Mouse (Mus musculus): ENCODE measurements around the gene Cdc42. TPM values are rescaled to one million over a fixed set of nuclear protein-coding genes. Genes with fewer than 3 reads are reported as not detected.

The Cdc42 gene
- polyA plus RNA-seq, 1 experiment, result 375 TPM

- TF ChIP-seq CTCF (IDR thresholded peaks at IDR 0.05; ENCODE audit: borderline replicate concordance, insufficient read depth, low read depth, low read length) (no peak), POLR2A (IDR thresholded peaks at IDR 0.05; ENCODE audit: borderline replicate concordance, insufficient read depth, low read length) (no peak)
Measured at GRCm38 (mm10) chr4:137376778-137377177, 19.3 kb upstream of the Cdc42 start.

GRCm38 (mm10) chr4:137375314-137376278 lies 18.1 kb upstream of the Cdc42 start:
- WGBS, result 40% methylated on average over 19 of the region's 19 CpGs
- Histone ChIP-seq H3K27me3 (ENCODE audit: control insufficient read depth, insufficient read depth, low read length) (no peaks in the 10 kb centered on the region), H3K4me3 (replicated peaks; ENCODE audit: insufficient read depth, low read depth, low read length) (no peak overlapping the region), H3K27ac (ENCODE audit: insufficient read depth, low read length) (peak overlapping the region; percentile 72; the same call in 1 of the 2 replicates), H3K4me1 (ENCODE audit: control insufficient read depth, insufficient read depth, low read length) (peaks cover 12% of the 10 kb centered on the region)
- peak; percentile 53 to 69 for DNase-seq
- TF ChIP-seq POLR2A (IDR thresholded peaks at IDR 0.05; ENCODE audit: borderline replicate concordance, insufficient read depth, low read length) (peak; percentile 18; the same call in 1 of the 2 replicates), CTCF (IDR thresholded peaks at IDR 0.05; ENCODE audit: borderline replicate concordance, insufficient read depth, low read depth, low read length) (no peak)

More at GRCm38 (mm10) chr4:137376778-137377177, 19.3 kb upstream of the Cdc42 start:
- Histone ChIP-seq H3K27ac (ENCODE audit: insufficient read depth, low read length) (no peak overlapping the region; the same call in 1 of the 2 replicates), H3K4me3 (replicated peaks; ENCODE audit: insufficient read depth, low read depth, low read length) (no peak overlapping the region), H3K27me3 (ENCODE audit: control insufficient read depth, insufficient read depth, low read length) (no peaks in the 10 kb centered on the region), H3K4me1 (ENCODE audit: control insufficient read depth, insufficient read depth, low read length) (peaks cover 12% of the 10 kb centered on the region)
- 79% methylated on average over 2 of the region's 2 CpGs for WGBS
- no peak for DNase-seq

- WGBS, result 74% methylated on average over 6 of the region's 6 CpGs
- Histone ChIP-seq H3K4me3 (replicated peaks; ENCODE audit: insufficient read depth, low read depth, low read length) (no peak overlapping the region), H3K4me1 (ENCODE audit: control insufficient read depth, insufficient read depth, low read length) (peaks cover 18% of the 10 kb centered on the region), H3K27ac (ENCODE audit: insufficient read depth, low read length) (no peak overlapping the region), H3K27me3 (ENCODE audit: control insufficient read depth, insufficient read depth, low read length) (no peaks in the 10 kb centered on the region)
- no peak for DNase-seq
- TF ChIP-seq POLR2A (IDR thresholded peaks at IDR 0.05; ENCODE audit: borderline replicate concordance, insufficient read depth, low read length), result no peak
- no peak for TF ChIP-seq CTCF (IDR thresholded peaks at IDR 0.05; ENCODE audit: borderline replicate concordance, insufficient read depth, low read depth, low read length)
Measured at GRCm38 (mm10) chr4:137373711-137374110, 16.2 kb upstream of the Cdc42 start.

GRCm38 (mm10) chr4:137371596-137372523 lies 14.3 kb upstream of the Cdc42 start:
- WGBS, result 85% methylated on average over 16 of the region's 16 CpGs
- no peak overlapping the region for H3K4me3 ChIP-seq (replicated peaks; ENCODE audit: insufficient read depth, low read depth, low read length)
- DNase-seq, result no peak
- H3K27me3 ChIP-seq (ENCODE audit: control insufficient read depth, insufficient read depth, low read length), result no peaks in the 10 kb centered on the region
- TF ChIP-seq POLR2A (IDR thresholded peaks at IDR 0.05; ENCODE audit: borderline replicate concordance, insufficient read depth, low read length) (no peak), CTCF (IDR thresholded peaks at IDR 0.05; ENCODE audit: borderline replicate concordance, insufficient read depth, low read depth, low read length) (no peak)
- no peak overlapping the region for H3K27ac ChIP-seq (ENCODE audit: insufficient read depth, low read length)
- H3K4me1 ChIP-seq (ENCODE audit: control insufficient read depth, insufficient read depth, low read length), result peaks cover 16% of the 10 kb centered on the region

GRCm38 (mm10) chr4:137369954-137370750 lies 12.6 kb upstream of the Cdc42 start:
- WGBS, result 7% methylated on average over 29 of the region's 29 CpGs
- no peak for TF ChIP-seq CTCF (IDR thresholded peaks at IDR 0.05; ENCODE audit: borderline replicate concordance, insufficient read depth, low read depth, low read length)
- TF ChIP-seq POLR2A (IDR thresholded peaks at IDR 0.05; ENCODE audit: borderline replicate concordance, insufficient read depth, low read length), result no peak
- Histone ChIP-seq H3K4me1 (ENCODE audit: control insufficient read depth, insufficient read depth, low read length) (peaks cover 5% of the 10 kb centered on the region; the same call in 1 of the 2 replicates), H3K27ac (ENCODE audit: insufficient read depth, low read length) (no peak overlapping the region), H3K4me3 (replicated peaks; ENCODE audit: insufficient read depth, low read depth, low read length) (peak overlapping the region; percentile 51), H3K27me3 (ENCODE audit: control insufficient read depth, insufficient read depth, low read length) (no peaks in the 10 kb centered on the region)
- no peak for DNase-seq

- TF ChIP-seq CTCF (IDR thresholded peaks at IDR 0.05; ENCODE audit: borderline replicate concordance, insufficient read depth, low read depth, low read length) (no peak), POLR2A (IDR thresholded peaks at IDR 0.05; ENCODE audit: borderline replicate concordance, insufficient read depth, low read length) (no peak)
- H3K27ac ChIP-seq (ENCODE audit: insufficient read depth, low read length), result no peak overlapping the region
- no peak for DNase-seq
Measured at GRCm38 (mm10) chr4:137368198-137368597, 10.7 kb upstream of the Cdc42 start.

More at GRCm38 (mm10) chr4:137368198-137368597, 10.7 kb upstream of the Cdc42 start:
- no peak overlapping the region for H3K4me3 ChIP-seq (replicated peaks; ENCODE audit: insufficient read depth, low read depth, low read length)
- peaks cover 5% of the 10 kb centered on the region; the same call in 1 of the 2 replicates for H3K4me1 ChIP-seq (ENCODE audit: control insufficient read depth, insufficient read depth, low read length)
- WGBS, result 55% methylated on average over 1 of the region's 1 CpGs
- no peaks in the 10 kb centered on the region for H3K27me3 ChIP-seq (ENCODE audit: control insufficient read depth, insufficient read depth, low read length)
